Mouse (Mus musculus) sigmoid colon, adult 10 weeks (tissue): ENCODE data around the gene Vmn2r107. TPM values are rescaled to one million over a fixed set of nuclear protein-coding genes. Genes with fewer than 3 reads are reported as not detected.

Experiments
- polyA plus RNA-seq: library from polyadenylated mRNA; stranded (reverse); fragments of 350-450 nt; fragmentation: Illumina TruSeq; extraction: RNeasy Lipid Tissue Mini Kit (QIAGEN cat#74804); gene quantifications from one replicate; pipeline ENCODE4 v1.2.3, GENCODE M21; 2014; ENCODE audit warnings: low read depth, low replicate concordance

Gene Vmn2r107
- not detected for polyA plus RNA-seq

DNA sequence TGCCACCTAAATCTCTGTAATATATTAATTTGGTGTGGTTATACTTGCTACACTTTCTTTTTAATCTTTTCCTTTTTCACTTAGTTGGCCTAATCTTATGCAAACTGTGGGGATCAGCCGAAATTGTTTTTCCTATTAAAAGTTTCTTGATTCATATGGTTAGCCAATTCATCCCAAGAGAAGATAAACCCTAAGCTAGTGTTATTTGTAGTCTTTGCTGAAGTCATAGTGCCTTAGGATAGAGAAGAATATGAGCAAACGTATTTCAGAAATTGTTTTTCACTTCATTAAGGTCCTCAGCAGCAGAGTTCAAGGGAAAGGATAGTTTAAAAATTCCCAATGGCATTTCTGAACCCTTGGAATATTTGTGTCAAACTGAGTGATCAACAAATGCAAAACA is at the start of gene Vmn2r107:
Gene Vmn2r107 (plus strand): TSS at position 301 of the 400 bp plus-strand sequence.

DNA sequence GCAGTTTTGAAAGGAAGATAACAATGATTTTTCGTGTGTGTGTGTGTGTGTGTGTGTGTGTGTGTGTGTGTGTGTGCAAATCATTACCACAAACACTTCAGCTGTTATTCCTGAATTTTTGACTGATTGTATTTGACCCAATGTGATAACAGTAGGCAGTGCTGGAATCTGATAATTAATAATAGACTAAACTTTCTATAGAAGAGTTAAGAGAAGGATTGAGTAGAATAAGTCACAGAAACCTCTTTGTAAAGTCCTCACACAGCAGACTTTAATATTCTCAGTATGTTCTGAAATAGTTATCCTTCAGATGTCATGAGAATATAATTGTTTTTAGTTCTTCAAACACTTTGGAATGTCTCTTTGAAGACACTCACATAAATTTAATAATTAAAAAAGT is 68.8 kb downstream of the Vmn2r107 start, which contains the start of gene Vmn1r224:
Gene Vmn1r224 (plus strand): TSS at position 301 of the 400 bp plus-strand sequence.

Other genes with a start within 250 kb of the Vmn2r107 start
- not detected for gene Fpr-rs7, start 231.0 kb upstream of the Vmn2r107 start, polyA plus RNA-seq
- gene Fpr-rs6, start 162.1 kb upstream of the Vmn2r107 start, polyA plus RNA-seq = not detected
- gene Vmn2r105, start 110.2 kb upstream of the Vmn2r107 start, polyA plus RNA-seq = not detected
- gene Vmn2r106, start 59.7 kb upstream of the Vmn2r107 start, polyA plus RNA-seq = not detected
- gene Vmn1r224, start 68.9 kb downstream of the Vmn2r107 start, polyA plus RNA-seq = not detected
- gene Vmn2r108, start 136.1 kb downstream of the Vmn2r107 start, polyA plus RNA-seq = not detected
- gene Vmn1r225, start 152.9 kb downstream of the Vmn2r107 start, polyA plus RNA-seq = not detected
- gene Vmn2r109, start 219.5 kb downstream of the Vmn2r107 start, polyA plus RNA-seq = not detected